Mouse (Mus musculus) CH12.LX (cell line): ENCODE measurements at regions not wholly inside any gene's neighbourhood (a gene's known extent, or its start where the extent isn't known, plus 50 kb on each side); places are given as distances from the start of the nearest gene placed in this dataset.

ENCODE experiments used
- CHD2 ChIP-seq: IDR thresholded peaks from 2 replicates; pipeline ENCODE4 v1.6.1; 2011; ENCODE audit warnings: low read length, improper control_type of control experiment
- CTCF ChIP-seq, 2 experiments: IDR thresholded peaks in 1 of 2; conservative IDR thresholded peaks in 1 of 2; 2 replicates each; pipeline ENCODE4 v1.5.1; 2011 to 2012; ENCODE audit warnings: low read depth in 2 of 2, low read length in 2 of 2, improper control_type of control experiment in 1 of 2, inconsistent platforms in 1 of 2, mild to moderate bottlenecking in 1 of 2, moderate library complexity in 1 of 2
- JUND ChIP-seq: conservative IDR thresholded peaks from 2 replicates; pipeline ENCODE4 v1.6.1; 2011; ENCODE audit warnings: low read depth, low read length, improper control_type of control experiment
- MAFK ChIP-seq: IDR thresholded peaks from 2 replicates; pipeline ENCODE4 v1.6.1; 2011; ENCODE audit warnings: low read length, improper control_type of control experiment; ENCODE audit not compliant: insufficient replicate concordance
- MAX ChIP-seq: IDR thresholded peaks from 2 replicates; pipeline ENCODE4 v1.6.1; 2011; ENCODE audit warnings: low read length, improper control_type of control experiment
- POLR2A ChIP-seq: IDR thresholded peaks from 2 replicates; pipeline ENCODE4 v1.6.1; 2011; ENCODE audit warnings: low read depth, mild to moderate bottlenecking, improper control_type of control experiment, low read length
- ZKSCAN1 ChIP-seq: IDR thresholded peaks from 2 replicates; pipeline ENCODE4 v1.6.1; 2012; ENCODE audit warnings: low read depth, inconsistent platforms, low read length, improper control_type of control experiment, borderline replicate concordance

GRCm38 (mm10) chr1:184559543-184559942 lies 172.9 kb downstream of the Hlx start:
- TF ChIP-seq POLR2A = no peak
- no peak for TF ChIP-seq ZKSCAN1
- no peak for TF ChIP-seq JUND
- no peak for TF ChIP-seq CHD2
- TF ChIP-seq CTCF (conservative IDR thresholded peaks at IDR 0.05 in 1 of 2, IDR thresholded peaks at IDR 0.05 in 1 of 2; ENCODE audit: low read depth in 2 of 2, low read length in 2 of 2) = no peak
- no peak for TF ChIP-seq MAFK
- no peak for TF ChIP-seq MAX
